Mouse (Mus musculus) heart, postnatal 4 days (tissue): ENCODE data around the gene Plekhg3. TPM values are rescaled to one million over a fixed set of nuclear protein-coding genes. Genes with fewer than 3 reads are reported as not detected.

Source experiments
- microRNA-seq, 2 experiments: library from miRNA; unstranded; fragments of <30 nt; microRNA quantifications; one replicate each; pipeline ENCODE4 v1.2.0; 2021 to 2022
- total RNA-seq, 2 experiments: library from RNA; stranded (reverse); gene quantifications; 2 replicates each; pipeline ENCODE4 v1.2.3; 2021

Plekhg3 gene
- total RNA-seq, 2 experiments from 2014 or later, result 29.5 TPM

Small RNAs within 50 kb of the gene (microRNA-seq; reads per million reads assigned to microRNA genes)
- 0.69 to 1.4 reads per million in 2 experiments for gene Mir5135

Other genes with a start within 250 kb of the Plekhg3 start
- gene Akap5, start 206.0 kb upstream of the Plekhg3 start, total RNA-seq, result 1 to 10 TPM; 3.2 to 3.3 TPM
- 10 to 100 TPM in 1 of 2 experiments, 1 to 10 TPM in 1; 9.5 to 11.5 TPM for gene Zbtb25, start 161.3 kb upstream of the Plekhg3 start, total RNA-seq
- gene Zbtb1, start 160.6 kb upstream of the Plekhg3 start, total RNA-seq, result 1 to 10 TPM; 6.9 to 7.6 TPM
- gene Hspa2, start 126.7 kb upstream of the Plekhg3 start, total RNA-seq, result 10 to 100 TPM; 13.5 to 14.6 TPM
- 1 to 10 TPM; 1.6 to 1.8 TPM for gene Ppp1r36, start 113.4 kb upstream of the Plekhg3 start, total RNA-seq
- gene Sptb, start 179.7 kb downstream of the Plekhg3 start, total RNA-seq, result 10 to 100 TPM; 62.2 to 62.6 TPM
- 10 to 100 TPM; 83.0 to 86.7 TPM for gene Churc1, start 234.6 kb downstream of the Plekhg3 start, total RNA-seq
- 10 to 100 TPM; 18.4 to 20.7 TPM for gene Fntb, start 234.7 kb downstream of the Plekhg3 start, total RNA-seq